Mouse (Mus musculus) left cerebral cortex, adult 2 months (tissue): ENCODE measurements around the gene Spats2l. TPM values are rescaled to one million over a fixed set of nuclear protein-coding genes. Genes with fewer than 3 reads are reported as not detected.

Experiments
- DNase-seq, 2 experiments: peaks; one replicate each; pipeline ENCODE4 v3.0.0; 2021 to 2022; ENCODE audit warnings: low spot score in 2 of 2, mixed read lengths in 1 of 2; ENCODE audit errors: extremely low spot score in 1 of 2
- H3K27ac ChIP-seq: fragments of 200-600 bp; 2 replicates; pipeline ENCODE4 v1.8.1; 2022
- H3K4me3 ChIP-seq: fragments of 200-600 bp; 2 replicates; pipeline ENCODE4 v1.8.1; 2022
- CTCF ChIP-seq: fragments of 200-600 bp; IDR thresholded peaks from 2 replicates; pipeline ENCODE4 v1.8.1; 2022; ENCODE audit warnings: antibody characterized with exemption, mild to moderate bottlenecking, moderate library complexity
- intact Hi-C: fragments of 180-260 bp; cut with DNase I; formaldehyde crosslinking; loops from one replicate; pipeline ENCODE4 v1.15.1; 2025
- long read RNA-seq, 2 experiments: library from polyadenylated mRNA; stranded (forward); transcript quantifications; one replicate each; pipeline ENCODE4 v2.0.0; 2021; ENCODE audit warnings: borderline mapping rate in 2 of 2
- total RNA-seq, 2 experiments: library from RNA; stranded (reverse); gene quantifications; 2 replicates each; pipeline ENCODE4 v1.2.3; 2021

The Spats2l gene
- total RNA-seq = 10 to 100 TPM; 42.6 to 43.1 TPM
- long read RNA-seq, experiment 1, transcript Spats2l-206 (14 exons, 3,929 nt) = major isoform, 18 of 58 reads
- long read RNA-seq, experiment 1, partial matches to known transcripts = 2 of 58 reads
- long read RNA-seq, experiment 1, other reads (novel, unspliced or antisense) = 37 of 58 reads
- long read RNA-seq, experiment 2, transcript Spats2l-206 (14 exons, 3,929 nt) = major isoform, 13 of 30 reads
- long read RNA-seq, experiment 2, partial matches to known transcripts = 2 of 30 reads
- long read RNA-seq, experiment 2, other reads (novel, unspliced or antisense) = 15 of 30 reads

GRCm38 (mm10) chr1:57774001-57774667 is at the start of gene Spats2l:
Gene Spats2l, plus strand, starts transcription at chr1:57774162.
- TF ChIP-seq CTCF = peak; percentile 53
- Histone ChIP-seq H3K4me3 (peak within 1 kb of the TSS; percentile 65), H3K27ac (peak within 1 kb of the TSS; percentile 88)
- peak in 1 of 2 experiments; percentile 49 for DNase-seq
- intact Hi-C loops = loop anchor here (2.0 to 10.0 kb wide), 3 partner anchors 173 to 345 kb away; no protein-coding TSS in a partner anchor

- TF ChIP-seq CTCF = no peak
- no peak overlapping the region for H3K27ac ChIP-seq
- no peak for DNase-seq
- H3K4me3 ChIP-seq = no peak overlapping the region
- intact Hi-C loops = no loop called here
Observed at GRCm38 (mm10) chr1:57725268-57725667, 48.7 kb upstream of the Spats2l start.

GRCm38 (mm10) chr1:57735877-57736276 is 38.1 kb upstream of the Spats2l start:
- intact Hi-C loops = no loop called here
- H3K4me3 ChIP-seq = no peak overlapping the region

GRCm38 (mm10) chr1:57741740-57742139 is 32.2 kb upstream of the Spats2l start:
- TF ChIP-seq CTCF = no peak
- no peak for DNase-seq
- Histone ChIP-seq H3K27ac (no peak overlapping the region), H3K4me3 (no peak overlapping the region)
- intact Hi-C loops = no loop called here

More at GRCm38 (mm10) chr1:57735877-57736276, 38.1 kb upstream of the Spats2l start:
- DNase-seq = no peak
- TF ChIP-seq CTCF = no peak
- H3K27ac ChIP-seq = no peak overlapping the region

- no peak for TF ChIP-seq CTCF
- Histone ChIP-seq H3K4me3 (no peak overlapping the region), H3K27ac (no peak overlapping the region)
- intact Hi-C loops = no loop called here
- DNase-seq = no peak
Observed at GRCm38 (mm10) chr1:57742266-57742665, 31.7 kb upstream of the Spats2l start.

- no peak for DNase-seq
- no peak overlapping the region for H3K27ac ChIP-seq
- H3K4me3 ChIP-seq = no peak overlapping the region
- TF ChIP-seq CTCF = no peak
- intact Hi-C loops = no loop called here
Observed at GRCm38 (mm10) chr1:57751781-57752180, 22.2 kb upstream of the Spats2l start.

GRCm38 (mm10) chr1:57766396-57766795 is 7.6 kb upstream of the Spats2l start:
- intact Hi-C loops = no loop called here
- no peak overlapping the region for H3K27ac ChIP-seq
- no peak overlapping the region for H3K4me3 ChIP-seq
- no peak for DNase-seq
- no peak for TF ChIP-seq CTCF

GRCm38 (mm10) chr1:57773326-57773725 is 636 bp upstream of the Spats2l start:
- intact Hi-C loops = loop anchor here (5.0 to 10.0 kb wide), 2 partner anchors 174 to 239 kb away; no protein-coding TSS in a partner anchor
- TF ChIP-seq CTCF = no peak
- no peak overlapping the region for H3K4me3 ChIP-seq
- DNase-seq = no peak
- no peak overlapping the region for H3K27ac ChIP-seq

GRCm38 (mm10) chr1:57774668-57775495 is 920 bp downstream of the Spats2l start:
- intact Hi-C loops = loop anchor here (2.0 to 10.0 kb wide), 3 partner anchors 172 to 346 kb away; no protein-coding TSS in a partner anchor
- DNase-seq = peak; percentile 64 to 66
- peak; percentile 0 for TF ChIP-seq CTCF
- H3K27ac ChIP-seq = peak overlapping the region; percentile 88
- H3K4me3 ChIP-seq = peak overlapping the region; percentile 65

- no peak for TF ChIP-seq CTCF
- DNase-seq = peak; percentile 23 to 34
- Histone ChIP-seq H3K4me3 (peak overlapping the region; percentile 65), H3K27ac (peak overlapping the region; percentile 88)
- intact Hi-C loops = loop anchor here (2.0 to 10.0 kb wide), 2 partner anchors 241 to 347 kb away; no protein-coding TSS in a partner anchor
Observed at GRCm38 (mm10) chr1:57775496-57775790, 1.5 kb downstream of the Spats2l start.

- TF ChIP-seq CTCF = peak; percentile 6; the same call in 1 of the 2 replicates
- Histone ChIP-seq H3K4me3 (no peak overlapping the region), H3K27ac (no peak overlapping the region)
- intact Hi-C loops = loop anchor here (10.0 kb wide), 1 partner anchor 242 kb away; no protein-coding TSS in a partner anchor
- DNase-seq = no peak
Observed at GRCm38 (mm10) chr1:57776671-57777281, 2.8 kb downstream of the Spats2l start.
